8 mouse cellular contexts compared by ENCODE assay signal in genomic region chr15:90223969-90224750, GRCm38 (mm10). TPM values are rescaled to one million over a fixed set of nuclear protein-coding genes. Genes with fewer than 3 reads are reported as not detected.
A peak's percentile ranks its signal among the peaks of the same experiment; 100 is the strongest.
DNase-seq lines count a peak whose midpoint lies in the region; ATAC-seq and TF ChIP-seq lines count a peak whose summit lies in the region.

Alg10b (plus strand) TSS chr15:90224311.

- H3K27ac ChIP-seq in heart, embryonic 14.5 days (replicated peaks in 1 of 2; ENCODE audit: control insufficient read depth in 1 of 2, insufficient read depth in 1 of 2, low read depth in 2 of 2, low read length in 2 of 2), result peak within 1 kb of the TSS; percentile 75 to 88
- peak within 1 kb of the TSS; percentile 26 for H3K27ac ChIP-seq in liver, embryonic 14.5 days
- H3K27ac ChIP-seq in neural tube, embryonic 11.5 days (ENCODE audit: low read depth, low read length), result peak within 1 kb of the TSS; percentile 76
- peak within 1 kb of the TSS; percentile 93 for H3K27ac ChIP-seq in stomach, postnatal 0 days (replicated peaks)

- 1% methylated on average over 55 of the region's 59 CpGs for WGBS in heart, embryonic 14.5 days
- WGBS in liver, embryonic 14.5 days (ENCODE audit: insufficient replicate concordance), result under 1% methylated on average over 47 of the region's 59 CpGs
- under 1% methylated on average over 41 of the region's 59 CpGs for WGBS in neural tube, embryonic 11.5 days
- 0% methylated on average over 47 of the region's 59 CpGs for WGBS in stomach, postnatal 0 days

- peak within 1 kb of the TSS; percentile 72 to 94 for H3K4me3 ChIP-seq in heart, embryonic 14.5 days (ENCODE audit: control insufficient read depth in 1 of 2, insufficient read depth in 1 of 2, low read depth in 1 of 2, low read length in 2 of 2)
- H3K4me3 ChIP-seq in liver, embryonic 14.5 days (ENCODE audit: insufficient read depth in 1 of 2, low read depth in 2 of 2, low read length in 2 of 2), result peak within 1 kb of the TSS; percentile 79
- peak within 1 kb of the TSS; percentile 68 for H3K4me3 ChIP-seq in neural tube, embryonic 11.5 days (ENCODE audit: low read depth, low read length)
- peak within 1 kb of the TSS; percentile 80 for H3K4me3 ChIP-seq in stomach, postnatal 0 days (ENCODE audit: low read depth, low read length)

- no peak for TF ChIP-seq EP300 in liver, embryonic 14.5 days (IDR thresholded peaks at IDR 0.05; ENCODE audit: low read depth)
- no peak for TF ChIP-seq EP300 in stomach, postnatal 0 days (optimal IDR thresholded peaks at IDR 0.05)

- peaks cover 0 to 13% of the 10 kb centered on the region in 2 experiments; a peak in 2 of 4 replicates for H3K4me1 ChIP-seq in heart, embryonic 14.5 days (ENCODE audit: control insufficient read depth in 2 of 2, insufficient read depth in 2 of 2, low read length in 2 of 2)
- peaks cover 2 to 12% of the 10 kb centered on the region in 2 experiments for H3K4me1 ChIP-seq in liver, embryonic 14.5 days (replicated peaks; ENCODE audit: control insufficient read depth in 2 of 2, insufficient read depth in 2 of 2, low read length in 1 of 2)
- H3K4me1 ChIP-seq in neural tube, embryonic 11.5 days (ENCODE audit: control insufficient read depth, insufficient read depth, low read length), result no peaks in the 10 kb centered on the region; the same call in 1 of the 2 replicates
- H3K4me1 ChIP-seq in stomach, postnatal 0 days (replicated peaks; ENCODE audit: control insufficient read depth, insufficient read depth), result no peaks in the 10 kb centered on the region

- peaks cover 33% of the 10 kb centered on the region for H3K36me3 ChIP-seq in heart, embryonic 14.5 days (ENCODE audit: control insufficient read depth, insufficient read depth, low read length)
- peaks cover 5% of the 10 kb centered on the region for H3K36me3 ChIP-seq in liver, embryonic 14.5 days (replicated peaks; ENCODE audit: control insufficient read depth, insufficient read depth, low read depth)
- H3K36me3 ChIP-seq in neural tube, embryonic 11.5 days (ENCODE audit: control insufficient read depth, insufficient read depth, low read length), result no peaks in the 10 kb centered on the region; the same call in 1 of the 2 replicates
- peaks cover 4% of the 10 kb centered on the region; the same call in 1 of the 2 replicates for H3K36me3 ChIP-seq in stomach, postnatal 0 days (ENCODE audit: control insufficient read depth, insufficient read depth, low read length)

- no peaks in the 10 kb centered on the region for H3K9me3 ChIP-seq in heart, embryonic 14.5 days (ENCODE audit: control insufficient read depth, low read length)
- H3K9me3 ChIP-seq in liver, embryonic 14.5 days (ENCODE audit: control insufficient read depth, low read length), result no peaks in the 10 kb centered on the region
- H3K9me3 ChIP-seq in neural tube, embryonic 11.5 days (ENCODE audit: control insufficient read depth, low read length), result no peaks in the 10 kb centered on the region
- no peaks in the 10 kb centered on the region for H3K9me3 ChIP-seq in stomach, postnatal 0 days (ENCODE audit: control insufficient read depth, low read length)

- peak; percentile 34; the same call in 1 of the 2 replicates for TF ChIP-seq CTCF in liver, embryonic 14.5 days (IDR thresholded peaks at IDR 0.05; ENCODE audit: low read depth)
- peak; percentile 40 for TF ChIP-seq CTCF in stomach, postnatal 0 days (IDR thresholded peaks at IDR 0.05; ENCODE audit: low read depth)

- ATAC-seq in CD4-positive, CD25-positive, alpha-beta regulatory T cell, adult 4 months, result peak; percentile 94
- peak; percentile 99 for ATAC-seq in heart, embryonic 14.5 days (ENCODE audit: insufficient number of reproducible peaks, insufficient read depth, low FRiP score, low read depth)
- peak; percentile 96 for ATAC-seq in liver, embryonic 14.5 days (ENCODE audit: insufficient read depth)
- ATAC-seq in neural tube, embryonic 11.5 days (ENCODE audit: insufficient read depth, low FRiP score, low TSS enrichment), result peak; percentile 99
- peak; percentile 99 for ATAC-seq in stomach, postnatal 0 days (ENCODE audit: low FRiP score, low TSS enrichment)

- DNase-seq in c-Kit-negative CD71-positive TER-119-positive erythroid progenitor cells, embryonic 14.5 days (ENCODE audit: low read depth, low spot score), result peak; percentile 75
- DNase-seq in fibroblast of lung, adult 2 months (ENCODE audit: low read depth), result peak; percentile 77
- DNase-seq in kidney, postnatal 25 days, result peak; percentile 89 to 94
- DNase-seq in liver, embryonic 14.5 days (ENCODE audit: low read depth in 3 of 3, low spot score in 3 of 3), result peak; percentile 83 to 84 (median 84)
- DNase-seq in neural tube, embryonic 11.5 days (ENCODE audit: low spot score), result peak; percentile 92
- peak; percentile 93 for DNase-seq in stomach, postnatal 0 days (ENCODE audit: low spot score)

- H3K9ac ChIP-seq in heart, embryonic 14.5 days (ENCODE audit: low read length), result peak within 1 kb of the TSS; percentile 94
- peak within 1 kb of the TSS; percentile 78 for H3K9ac ChIP-seq in liver, embryonic 14.5 days (replicated peaks)
- peak within 1 kb of the TSS; percentile 85 for H3K9ac ChIP-seq in neural tube, embryonic 11.5 days (ENCODE audit: low read length)
- peak within 1 kb of the TSS; percentile 98 for H3K9ac ChIP-seq in stomach, postnatal 0 days (ENCODE audit: low read length)

- no peaks in the 10 kb centered on the region for H3K27me3 ChIP-seq in heart, embryonic 14.5 days (ENCODE audit: control insufficient read depth, insufficient read depth, low read length)
- no peaks in the 10 kb centered on the region for H3K27me3 ChIP-seq in liver, embryonic 14.5 days (ENCODE audit: control insufficient read depth, insufficient read depth, low read length)
- H3K27me3 ChIP-seq in neural tube, embryonic 11.5 days (ENCODE audit: control insufficient read depth, insufficient read depth, low read length), result no peaks in the 10 kb centered on the region
- no peaks in the 10 kb centered on the region for H3K27me3 ChIP-seq in stomach, postnatal 0 days (ENCODE audit: control insufficient read depth, insufficient read depth, low read length)

- H3K4me2 ChIP-seq in heart, embryonic 14.5 days (ENCODE audit: low read length), result peak within 1 kb of the TSS; percentile 93
- peak within 1 kb of the TSS; percentile 78 for H3K4me2 ChIP-seq in liver, embryonic 14.5 days (ENCODE audit: low read depth)
- peak within 1 kb of the TSS; percentile 69 for H3K4me2 ChIP-seq in neural tube, embryonic 11.5 days (ENCODE audit: low read depth)
- peak within 1 kb of the TSS; percentile 83 for H3K4me2 ChIP-seq in stomach, postnatal 0 days (replicated peaks; ENCODE audit: low read depth)

RNA-seq across cellular contexts. Expression of gene Alg10b, which starts in this region (rescaled TPM):
- 10 to 100 TPM in 1 of 2 experiments, 1 to 10 TPM in 1; 8.3 to 12.8 TPM for polyA plus RNA-seq in CD4-positive, CD25-positive, alpha-beta regulatory T cell, adult 4 months (2017; shearing (Covaris generic))
- 18.8 and 22.0 TPM in 2 replicates for polyA plus RNA-seq in heart, embryonic 14.5 days (2014; fragmentation: Nextera tagmentation; extraction: Ambion mirVana)
- 4.2 and 5.5 TPM in 2 replicates for polyA plus RNA-seq in liver, embryonic 14.5 days (2012; rRNA removed)
- 6.1 and 6.6 TPM in 2 replicates for polyA plus RNA-seq in liver, embryonic 14.5 days (2014; fragmentation: Nextera tagmentation; extraction: Ambion mirVana)
- polyA plus RNA-seq in neural tube, embryonic 11.5 days (2014; fragmentation: Nextera tagmentation; extraction: Ambion mirVana), result 49.3 and 49.9 TPM in 2 replicates
- polyA plus RNA-seq in stomach, postnatal 0 days (2015; fragmentation: Nextera tagmentation; extraction: Ambion mirVana), result 11.3 TPM in 2 replicates

Comparison
In these comparisons a context has a peak if more than half of its experiments do, and no peak if none do; other contexts are left out.
1. Peak in every context shown above with its lines: DNase-seq, ATAC-seq, H3K4me3 ChIP-seq and H3K27ac ChIP-seq.
2. H3K27ac ChIP-seq: peak in every context shown above with its lines; median percentile 93 in stomach, postnatal 0 days; 82 in heart, embryonic 14.5 days; 76 in neural tube, embryonic 11.5 days; 26 in liver, embryonic 14.5 days.